Mouse (Mus musculus): ENCODE results near the gene Gm973.

- peak; percentile 69 for TF ChIP-seq TAL1 (conservative IDR thresholded peaks at IDR 0.05; ENCODE audit: low read depth, low read length)
- TF ChIP-seq CTCF (IDR thresholded peaks at IDR 0.05; ENCODE audit: low read depth, low read length), result no peak
- no peak for TF ChIP-seq POLR2AphosphoS5 (IDR thresholded peaks at IDR 0.05; ENCODE audit: insufficient replicate concordance, low read depth, low read length)
- TF ChIP-seq GATA1 (IDR thresholded peaks at IDR 0.05; ENCODE audit: borderline replicate concordance, low read length), result no peak
Measured at GRCm38 (mm10) chr1:59642488-59642887, 126.4 kb downstream of the Gm973 start.

All from G1E (cell line).